15 mouse cellular contexts compared by ENCODE assay signal in genomic region chr10:77491585-77491984, GRCm38 (mm10).
"Had no signal": no experiment of that assay in that cellular context is flagged by ENCODE, and none has a peak within 500 bp of the region (broad histone marks: within the 10 kb centered on the region; RNA-seq: fewer than 3 reads in every experiment).

No protein-coding gene starts in this region.

- H3K27me3 ChIP-seq: liver, embryonic 13.5 days; megakaryocyte, embryonic 14.5 days; neural tube, embryonic 12.5 days; neural tube, embryonic 15.5 days had no signal

- ATAC-seq: intestine, postnatal 0 days had no signal

- H3K4me2 ChIP-seq: liver, embryonic 13.5 days; neural tube, embryonic 12.5 days; neural tube, embryonic 15.5 days had no signal

- H3K4me1 ChIP-seq: liver, embryonic 13.5 days; midbrain, embryonic 10.5 days; neural tube, embryonic 12.5 days; neural tube, embryonic 15.5 days had no signal

- H3K27ac ChIP-seq: kidney, postnatal 0 days; liver, embryonic 13.5 days; midbrain, embryonic 10.5 days; neural tube, embryonic 12.5 days; neural tube, embryonic 15.5 days; stomach, postnatal 0 days had no signal

- H3K9ac ChIP-seq: liver, embryonic 13.5 days; neural tube, embryonic 12.5 days; neural tube, embryonic 15.5 days had no signal

- H3K4me3 ChIP-seq: liver, embryonic 13.5 days; megakaryocyte, embryonic 14.5 days; midbrain, embryonic 10.5 days; neural tube, embryonic 12.5 days; neural tube, embryonic 15.5 days had no signal

- DNase-seq: kidney, adult 2 months; kidney, postnatal 25 days; liver, embryonic 13.5 days; lung, adult 2 months; lung, postnatal 36 days; midbrain, embryonic 14.5 days; right cerebral cortex, postnatal 25 days; thymus, postnatal 25 days had no signal

- H3K9me3 ChIP-seq: liver, embryonic 13.5 days; midbrain, embryonic 10.5 days; neural tube, embryonic 12.5 days; neural tube, embryonic 15.5 days had no signal
